Mouse (Mus musculus) forebrain, embryonic 16.5 days (tissue): ENCODE results near the gene Gng7. TPM values are rescaled to one million over a fixed set of nuclear protein-coding genes. Genes with fewer than 3 reads are reported as not detected.

Experiments
- ATAC-seq: fragments of 200-750 bp; cut with Nextera tagmentation; 2 replicates; pipeline ENCODE4 v1.8.0; 2017; ENCODE audit warnings: mild to moderate bottlenecking, moderate library complexity
- H3K27ac ChIP-seq: fragments of 300-500 bp; sonication (generic); 2 replicates; pipeline ENCODE4 v1.5.1; 2014; ENCODE audit warnings: low read length, control low read depth
- H3K27me3 ChIP-seq: fragments of 300-500 bp; sonication (generic); replicated peaks from 2 replicates; pipeline ENCODE4 v1.6.1; 2014; ENCODE audit warnings: low read length; ENCODE audit not compliant: control insufficient read depth, insufficient read depth
- H3K36me3 ChIP-seq: fragments of 300-500 bp; sonication (generic); 2 replicates; pipeline ENCODE4 v1.6.1; 2014; ENCODE audit not compliant: control insufficient read depth, insufficient read depth
- H3K4me1 ChIP-seq: fragments of 300-500 bp; sonication (generic); replicated peaks from 2 replicates; pipeline ENCODE4 v1.6.1; 2014; ENCODE audit warnings: low read length; ENCODE audit not compliant: control insufficient read depth, insufficient read depth
- H3K4me2 ChIP-seq: fragments of 300-500 bp; sonication (generic); 2 replicates; pipeline ENCODE4 v1.6.1; 2014; ENCODE audit warnings: mild to moderate bottlenecking, low read length, control low read depth
- H3K4me3 ChIP-seq: fragments of 300-500 bp; sonication (generic); replicated peaks from 2 replicates; pipeline ENCODE4 v1.5.1; 2014; ENCODE audit warnings: mild to moderate bottlenecking, low read length, control low read depth
- H3K9ac ChIP-seq: fragments of 300-500 bp; sonication (generic); replicated peaks from 2 replicates; pipeline ENCODE4 v1.6.1; 2014; ENCODE audit warnings: low read depth, low read length, control low read depth
- H3K9me3 ChIP-seq: fragments of 300-500 bp; sonication (generic); 2 replicates; pipeline ENCODE4 v1.6.1; 2016; ENCODE audit warnings: low read length; ENCODE audit not compliant: control insufficient read depth
- WGBS: fragments of 180-500 bp; shearing (Covaris S2); extraction: QIAGEN DNeasy Blood & Tissue Kit; methylation state at CpG from one replicate; pipeline ENCODE4 v1.1.7; 2014; 5-methylcytosine and 5-hydroxymethylcytosine counted together
- polyA plus RNA-seq: library from polyadenylated mRNA; unstranded; fragments of >200 nt; fragmentation: Nextera tagmentation; extraction: Ambion mirVana; gene quantifications from 2 replicates; pipeline ENCODE4 v1.2.1, GENCODE M21; 2015

Gene Gng7
- polyA plus RNA-seq, 1 experiment from 2014 or later: 47.4 TPM

DNA sequence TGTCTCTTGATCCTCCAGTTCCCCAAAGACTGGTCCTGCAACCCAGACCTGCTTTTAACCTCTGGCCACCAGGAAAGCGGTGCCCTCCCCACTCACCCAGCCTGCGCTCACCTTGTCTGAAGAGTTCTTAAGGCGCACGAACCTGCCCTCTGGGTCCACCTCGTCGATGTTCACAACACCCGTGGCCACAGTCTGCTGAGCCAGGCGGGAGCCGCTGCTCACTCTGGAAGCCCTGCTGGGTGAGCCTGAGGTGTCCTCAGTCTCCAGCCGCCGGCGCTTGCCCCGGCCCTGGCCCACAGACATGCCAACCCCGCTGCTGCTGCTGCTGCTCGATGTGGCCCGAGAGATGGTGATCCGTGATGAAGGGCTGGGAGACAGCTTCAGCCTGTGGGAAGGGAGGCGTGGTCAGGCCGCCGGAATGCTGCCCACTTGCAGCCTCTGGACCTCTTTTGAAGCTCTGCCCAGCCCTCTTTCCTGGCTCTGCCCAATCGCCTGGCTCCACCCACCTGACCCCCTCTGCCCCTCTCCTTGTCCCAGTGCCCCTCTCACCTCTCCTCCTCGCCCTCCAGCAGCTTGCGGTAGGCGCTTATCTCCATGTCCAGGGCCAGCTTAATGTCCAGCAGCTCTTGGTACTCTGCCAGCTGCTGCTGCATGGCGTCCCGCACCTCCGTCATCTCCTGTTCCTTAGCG, 110.6 kb downstream of the Gng7 start:
- no peaks in the 10 kb centered on the region for H3K9me3 ChIP-seq
- H3K4me2 ChIP-seq: no peak overlapping the region
- no peaks in the 10 kb centered on the region for H3K27me3 ChIP-seq
- no peak overlapping the region for H3K9ac ChIP-seq
- H3K4me1 ChIP-seq: peaks cover 9% of the 10 kb centered on the region
- WGBS: 88% methylated on average over 28 of the region's 28 CpGs
- peaks cover 28% of the 10 kb centered on the region for H3K36me3 ChIP-seq
- no peak for ATAC-seq
- no peak overlapping the region for H3K4me3 ChIP-seq
- no peak overlapping the region for H3K27ac ChIP-seq

DNA sequence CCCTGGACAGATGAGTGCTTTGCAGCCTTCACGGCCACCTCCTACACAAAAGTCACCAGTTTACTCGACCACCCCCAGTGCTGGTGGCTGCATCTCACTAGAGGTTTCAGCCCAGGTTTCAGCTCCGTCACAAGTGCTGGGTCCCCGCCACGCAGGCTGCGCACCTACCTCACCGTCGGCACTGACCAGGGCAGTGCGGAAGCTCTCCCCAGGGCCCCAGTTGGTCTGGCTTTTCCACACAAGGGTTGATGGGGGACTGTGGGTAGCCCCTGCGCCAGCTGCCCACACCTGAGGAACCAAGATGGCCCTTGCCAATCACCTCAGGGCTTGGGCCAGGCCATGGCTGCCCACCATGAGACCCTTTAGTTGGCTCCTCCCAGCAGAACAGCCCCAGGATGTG, 111.5 kb downstream of the Gng7 start:
- Histone ChIP-seq H3K9ac (no peak overlapping the region), H3K4me3 (no peak overlapping the region), H3K4me2 (no peak overlapping the region), H3K27me3 (no peaks in the 10 kb centered on the region), H3K36me3 (peaks cover 27% of the 10 kb centered on the region), H3K27ac (no peak overlapping the region), H3K9me3 (no peaks in the 10 kb centered on the region), H3K4me1 (peaks cover 12% of the 10 kb centered on the region)
- WGBS: 92% methylated on average over 10 of the region's 10 CpGs
- no peak for ATAC-seq

DNA sequence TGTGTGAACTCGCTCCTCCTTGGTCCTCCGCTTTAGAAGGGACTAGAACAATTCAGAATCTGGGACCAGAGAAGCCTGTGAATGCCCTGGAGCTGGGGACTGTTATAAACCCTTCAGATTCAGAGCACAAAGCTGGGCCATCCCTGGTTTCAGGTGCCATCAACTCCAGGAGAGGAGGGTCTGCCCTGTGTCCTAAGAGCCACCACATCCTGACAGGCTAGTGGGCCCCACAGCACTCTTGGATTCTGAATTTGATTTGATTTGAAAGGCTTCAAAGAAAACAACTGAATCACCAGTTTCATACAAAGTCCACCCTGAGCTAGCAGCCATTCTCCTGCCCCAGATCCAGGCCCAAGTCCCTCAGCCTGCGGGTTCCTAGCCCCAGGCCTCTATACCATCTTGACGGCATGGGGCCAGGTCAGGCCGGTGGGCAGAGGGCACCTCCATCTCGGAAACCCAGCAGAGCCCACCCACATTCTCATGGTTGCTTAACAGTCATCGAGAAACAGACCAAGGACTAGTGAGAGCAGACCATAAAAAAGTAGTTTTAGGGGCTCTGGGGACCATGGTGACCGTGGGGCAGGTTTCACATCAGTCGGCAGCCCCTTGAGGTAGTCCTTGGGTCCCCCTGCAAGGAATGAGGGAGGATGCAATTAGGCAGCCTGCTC, 112.3 kb downstream of the Gng7 start:
- Histone ChIP-seq H3K4me1 (peaks cover 14% of the 10 kb centered on the region), H3K9ac (no peak overlapping the region), H3K4me3 (no peak overlapping the region), H3K27me3 (no peaks in the 10 kb centered on the region), H3K27ac (no peak overlapping the region), H3K4me2 (no peak overlapping the region), H3K36me3 (peaks cover 27% of the 10 kb centered on the region), H3K9me3 (no peaks in the 10 kb centered on the region)
- WGBS: 94% methylated on average over 9 of the region's 9 CpGs
- no peak for ATAC-seq

DNA sequence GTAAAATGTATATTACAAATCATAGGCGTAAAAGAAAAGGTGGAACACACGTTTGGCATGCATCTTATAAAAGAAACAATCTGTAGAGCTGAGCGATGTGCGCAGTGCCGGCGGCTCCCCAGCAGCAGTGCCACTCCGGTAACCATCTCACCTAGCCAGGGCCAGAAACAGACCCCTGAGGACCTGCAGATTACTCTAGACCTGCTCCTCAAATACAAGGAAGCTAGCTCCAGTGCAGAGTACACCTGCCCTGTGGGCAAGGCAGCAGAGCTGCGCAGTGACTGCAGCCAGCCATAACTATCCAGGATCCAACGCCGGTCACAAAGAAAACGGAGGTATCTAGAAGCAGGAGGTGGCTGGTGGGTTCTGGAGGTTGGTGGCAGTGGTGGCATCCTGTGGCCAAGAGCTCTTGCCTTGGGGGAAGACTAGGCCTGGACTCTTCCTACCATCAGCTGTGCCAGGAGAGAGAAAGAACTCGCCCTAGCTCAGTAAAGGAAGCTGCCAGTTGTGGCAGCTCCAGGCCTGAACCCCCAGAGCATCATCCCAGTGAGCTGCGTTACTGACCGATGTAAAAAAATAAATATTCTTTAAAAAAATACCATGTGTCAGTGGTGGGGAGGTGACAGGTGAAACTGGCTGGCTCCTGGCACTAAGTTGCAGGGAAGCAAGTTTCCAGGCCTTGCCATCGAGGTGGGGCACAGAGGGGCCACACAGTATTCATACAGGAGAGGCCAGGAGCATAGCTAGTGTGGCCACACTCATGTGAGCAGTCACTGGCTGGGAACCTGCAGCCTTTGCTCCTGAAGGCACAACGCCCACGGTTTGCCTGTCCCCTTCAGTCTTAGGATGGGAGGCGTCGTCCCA, 113.1 kb downstream of the Gng7 start:
- Histone ChIP-seq H3K4me3 (no peak overlapping the region), H3K9ac (no peak overlapping the region), H3K9me3 (no peaks in the 10 kb centered on the region), H3K4me2 (peak overlapping the region; percentile 40), H3K4me1 (peaks cover 14% of the 10 kb centered on the region), H3K27ac (no peak overlapping the region), H3K27me3 (no peaks in the 10 kb centered on the region), H3K36me3 (peaks cover 27% of the 10 kb centered on the region)
- no peak for ATAC-seq
- 91% methylated on average over 19 of the region's 19 CpGs for WGBS

DNA sequence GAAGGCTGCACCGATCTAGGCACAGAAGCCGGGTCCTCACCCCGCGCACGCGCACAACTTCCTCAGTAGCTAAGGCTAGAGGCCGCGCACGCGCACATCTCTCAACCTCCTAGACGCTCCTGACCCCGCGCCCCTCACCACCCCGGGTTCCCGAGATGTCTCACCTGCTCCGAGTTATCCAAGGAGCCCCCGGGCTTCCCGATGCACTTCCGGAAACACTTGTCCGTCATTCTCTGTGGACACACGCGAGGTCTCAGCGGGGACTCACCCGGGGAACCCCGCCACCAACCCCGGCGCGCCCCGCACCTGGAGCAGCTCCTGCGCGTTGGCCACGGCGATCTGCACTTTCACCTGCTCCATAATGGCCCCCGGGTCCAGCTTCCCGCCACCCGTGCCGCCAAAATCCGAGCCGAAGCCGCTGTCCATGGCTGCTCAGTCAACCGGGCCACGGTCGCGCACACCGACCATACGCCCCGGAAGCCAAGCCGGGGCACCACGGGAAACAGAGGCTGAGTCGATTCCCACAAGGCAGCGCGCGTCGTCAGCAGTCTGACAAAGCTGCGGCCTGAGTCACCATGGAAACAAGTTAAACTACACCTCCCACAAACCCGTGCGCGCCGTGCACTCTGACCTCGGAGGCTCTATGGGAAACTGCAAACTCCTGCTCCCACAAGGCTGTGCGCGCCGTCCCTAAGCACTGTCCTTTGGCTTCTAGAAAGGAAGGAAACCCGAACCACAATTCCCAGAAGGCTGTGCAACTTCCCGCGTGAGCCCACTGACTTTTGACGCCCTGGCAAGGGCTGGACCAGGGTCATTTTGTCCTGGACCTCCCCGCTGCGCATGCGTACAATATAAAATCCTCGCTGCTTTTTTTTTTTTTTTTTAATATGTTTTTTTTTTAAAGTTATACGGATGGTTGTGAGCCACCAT, 114.2 kb downstream of the Gng7 start, which contains the start of gene Timm13:
Timm13 (minus strand) TSS at position 652 of the 930 bp plus-strand sequence.
- Histone ChIP-seq H3K9ac (peak within 1 kb of the TSS; percentile 87), H3K4me3 (peak within 1 kb of the TSS; percentile 92), H3K27ac (peak within 1 kb of the TSS; percentile 88), H3K9me3 (no peaks in the 10 kb centered on the region), H3K4me1 (peaks cover 14% of the 10 kb centered on the region), H3K36me3 (peaks cover 18% of the 10 kb centered on the region), H3K27me3 (no peaks in the 10 kb centered on the region), H3K4me2 (peak within 1 kb of the TSS; percentile 91)
- peak; percentile 96 for ATAC-seq
- WGBS: under 1% methylated on average over 72 of the region's 72 CpGs

DNA sequence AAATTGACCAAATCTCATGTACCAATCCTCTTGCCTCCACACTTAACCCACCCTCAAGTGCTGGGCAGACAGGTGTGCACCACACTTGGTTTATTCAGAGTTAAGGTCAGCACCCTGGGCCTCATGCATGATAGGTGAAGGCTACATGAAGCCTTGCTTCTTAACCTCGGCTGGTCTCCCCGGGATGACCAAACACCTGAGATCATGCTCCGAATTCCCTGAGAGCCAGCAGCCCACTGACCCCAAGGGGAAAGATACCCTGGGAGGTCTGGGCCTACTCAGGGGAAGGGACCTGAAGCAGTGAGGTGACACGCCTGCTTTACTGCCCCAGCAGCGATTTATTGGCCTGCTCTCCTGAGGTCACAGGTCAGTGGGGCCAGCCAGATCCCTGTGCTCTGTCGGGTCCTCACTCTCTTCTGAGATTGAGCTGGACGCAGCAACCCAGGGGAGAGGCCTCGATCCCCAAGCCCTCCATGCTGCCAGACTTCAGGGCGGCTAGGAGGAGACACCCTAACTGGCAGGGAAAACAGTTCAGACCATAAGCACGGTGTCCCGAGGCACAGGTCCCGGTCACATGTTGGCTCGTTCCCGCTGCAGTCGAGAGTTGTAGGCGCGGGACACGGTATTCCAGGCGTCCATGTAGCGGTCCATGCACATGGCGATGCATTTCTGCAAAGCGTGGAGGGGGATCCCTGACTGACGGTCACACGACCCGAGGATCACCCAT, 115.0 kb downstream of the Gng7 start:
- ATAC-seq: no peak; the same call in 1 of the 2 replicates
- WGBS: 16% methylated on average over 25 of the region's 25 CpGs
- peaks cover 14% of the 10 kb centered on the region for H3K36me3 ChIP-seq

DNA sequence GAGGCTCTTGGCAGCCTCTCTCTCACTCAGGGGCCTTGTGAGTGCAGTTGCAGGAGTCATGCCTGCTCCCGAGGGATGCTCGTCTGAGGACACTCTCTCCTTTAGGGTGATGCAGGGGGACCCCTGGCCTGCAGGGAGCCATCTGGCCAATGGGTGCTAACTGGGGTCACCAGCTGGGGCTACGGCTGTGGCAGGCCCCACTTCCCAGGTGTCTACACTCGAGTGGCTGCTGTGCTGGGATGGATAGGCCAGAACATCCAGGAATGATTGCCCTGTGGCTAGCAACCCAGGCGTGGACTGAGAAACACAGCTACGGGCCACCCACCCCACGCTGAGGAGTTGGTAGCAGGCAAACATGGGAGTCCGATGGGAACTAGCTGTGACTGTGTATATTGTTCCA, 115.7 kb downstream of the Gng7 start:
- Histone ChIP-seq H3K27me3 (no peaks in the 10 kb centered on the region), H3K36me3 (peaks cover 11% of the 10 kb centered on the region), H3K4me2 (no peak overlapping the region; the same call in 1 of the 2 replicates), H3K4me1 (peaks cover 14% of the 10 kb centered on the region), H3K4me3 (no peak overlapping the region), H3K9ac (no peak overlapping the region), H3K27ac (no peak overlapping the region), H3K9me3 (no peaks in the 10 kb centered on the region)
- WGBS: 87% methylated on average over 8 of the region's 8 CpGs
- no peak for ATAC-seq

More for the DNA sequence above, 115.0 kb downstream of the Gng7 start:
- Histone ChIP-seq H3K4me3 (peak overlapping the region; percentile 92), H3K4me2 (peak overlapping the region; percentile 91), H3K9me3 (no peaks in the 10 kb centered on the region), H3K4me1 (peaks cover 14% of the 10 kb centered on the region), H3K27me3 (no peaks in the 10 kb centered on the region), H3K27ac (peak overlapping the region; percentile 88), H3K9ac (peak overlapping the region; percentile 87)
